Mouse (Mus musculus) right cerebral cortex, adult 2 months (tissue): ENCODE results near the gene Guca1a.
A peak's percentile ranks its signal among the peaks of the same experiment; 100 is the strongest.

Experiments used
- DNase-seq, 2 experiments: peaks; one replicate each; pipeline ENCODE4 v3.0.0; 2021 to 2022; ENCODE audit warnings: low spot score in 2 of 2

Guca1a gene

GRCm38 (mm10) chr17:47409897-47410861, 9.8 kb upstream of the Guca1a start:
- DNase-seq = peak; percentile 17

DNA sequence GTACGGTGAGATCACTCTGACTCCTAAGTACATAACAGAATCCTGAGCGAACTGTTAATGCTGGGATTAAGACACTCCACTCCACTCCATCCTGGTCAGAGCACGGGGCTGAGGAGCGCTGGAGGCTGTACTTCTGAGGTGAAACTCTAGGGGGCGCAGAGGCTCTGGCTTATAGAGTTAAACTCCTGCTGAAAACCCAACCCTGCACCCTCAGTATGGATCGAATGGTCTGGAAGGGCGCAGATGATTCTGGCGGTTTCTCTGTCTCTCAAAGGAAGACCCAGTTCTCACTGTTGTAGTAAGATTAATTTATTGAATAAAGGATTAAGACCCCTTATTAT, 8.1 kb upstream of the Guca1a start:
- peak; percentile 24 to 47 for DNase-seq

DNA sequence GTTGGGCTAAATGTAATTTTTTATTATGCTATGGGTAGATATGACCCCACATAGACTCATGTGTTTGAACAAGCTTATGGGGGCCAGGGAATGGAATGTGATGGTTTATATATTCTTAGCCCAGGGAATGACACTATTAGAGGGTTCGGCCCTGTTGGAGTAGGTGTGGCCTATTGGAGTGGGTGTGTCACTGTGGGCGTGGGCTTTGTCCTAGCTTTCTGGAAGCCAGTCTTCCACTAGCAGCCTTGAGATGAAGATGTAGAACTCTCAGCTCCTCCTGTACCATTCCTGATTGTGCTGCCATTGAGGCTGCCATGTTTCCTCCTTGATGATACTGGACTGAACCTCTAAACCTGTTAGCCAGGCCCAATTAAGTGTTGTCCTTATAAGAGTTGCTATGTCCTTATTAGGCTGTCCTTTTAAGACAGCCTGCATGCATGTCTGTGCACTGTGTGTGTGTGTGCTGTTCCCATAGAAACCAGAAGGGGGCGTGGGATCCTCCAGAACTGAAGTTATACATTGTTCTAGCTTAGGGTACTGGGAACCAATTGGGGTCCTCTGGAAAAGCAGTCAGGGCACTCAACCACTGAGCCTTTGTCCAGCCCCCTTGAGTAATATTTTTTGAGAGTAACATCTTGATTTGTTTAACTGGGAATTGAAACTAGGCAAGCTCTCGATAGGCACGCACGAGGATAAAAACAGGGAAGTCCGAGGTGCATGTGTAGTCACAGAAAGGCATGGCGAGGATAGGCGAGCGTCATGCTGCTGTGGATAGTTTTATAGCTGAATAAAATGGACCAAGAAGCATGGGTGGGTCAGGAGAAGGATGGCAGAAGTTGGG, 7.6 kb upstream of the Guca1a start:
- no peak for DNase-seq

GRCm38 (mm10) chr17:47399091-47399490, 1.3 kb downstream of the Guca1a start:
- no peak for DNase-seq

DNA sequence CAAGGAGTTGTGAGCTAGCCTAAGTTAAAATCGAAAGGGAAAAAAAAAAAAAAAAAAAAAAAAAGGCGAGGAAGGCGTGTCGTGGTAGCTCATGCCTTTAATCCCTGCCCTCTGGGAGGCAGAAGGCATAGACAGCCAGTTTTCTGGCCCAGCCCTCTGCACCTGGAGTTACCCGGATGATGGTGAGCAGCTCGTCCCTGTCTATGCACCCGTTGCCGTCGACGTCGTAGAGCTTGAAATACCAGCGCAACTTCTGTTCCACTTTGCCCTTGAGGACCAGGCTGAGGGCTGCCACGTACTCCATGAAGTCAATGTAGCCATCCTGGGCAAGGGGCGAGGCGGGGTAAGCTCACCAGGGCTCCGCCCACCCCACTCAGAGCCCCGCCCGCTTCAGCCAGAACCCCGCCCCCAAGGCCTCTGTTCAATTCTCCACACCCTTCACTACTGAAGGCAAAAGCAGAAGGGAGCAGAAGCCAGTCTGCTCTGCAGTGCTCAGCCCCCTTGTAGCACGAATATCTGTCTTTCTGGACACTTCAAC, 4.9 kb downstream of the Guca1a start:
- DNase-seq = no peak

DNA sequence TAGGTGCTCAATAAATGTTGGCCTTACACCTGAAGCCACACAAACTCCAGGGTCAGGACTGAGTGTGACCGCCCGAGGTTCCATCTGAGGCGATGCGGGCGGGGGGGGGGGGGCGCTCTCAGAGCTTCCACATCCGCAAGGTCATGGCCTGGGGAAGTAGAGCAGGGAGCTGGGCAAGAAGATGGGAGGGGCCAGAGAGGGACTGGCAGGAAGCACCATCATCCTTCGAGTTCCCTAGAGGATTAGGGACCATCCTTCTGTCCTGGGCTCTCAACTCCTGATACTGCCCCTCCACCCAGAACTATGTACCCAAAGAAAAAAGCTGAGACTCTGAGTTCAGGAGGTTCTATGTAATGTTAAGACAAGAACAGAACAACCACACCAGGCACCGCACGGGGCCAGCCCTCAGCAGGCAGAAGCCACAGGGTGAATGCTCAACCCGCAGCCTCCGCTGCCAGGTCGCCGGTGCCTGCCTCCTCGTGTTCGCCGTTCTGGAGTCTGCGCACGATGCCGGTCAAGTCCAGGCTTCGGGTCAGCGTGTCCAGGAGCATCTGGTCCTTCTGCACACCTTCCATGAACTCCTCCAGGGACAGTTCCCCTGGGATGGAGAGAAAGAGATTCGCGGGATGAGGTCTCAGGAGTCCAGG, 6.0 kb downstream of the Guca1a start:
- DNase-seq = no peak

DNA sequence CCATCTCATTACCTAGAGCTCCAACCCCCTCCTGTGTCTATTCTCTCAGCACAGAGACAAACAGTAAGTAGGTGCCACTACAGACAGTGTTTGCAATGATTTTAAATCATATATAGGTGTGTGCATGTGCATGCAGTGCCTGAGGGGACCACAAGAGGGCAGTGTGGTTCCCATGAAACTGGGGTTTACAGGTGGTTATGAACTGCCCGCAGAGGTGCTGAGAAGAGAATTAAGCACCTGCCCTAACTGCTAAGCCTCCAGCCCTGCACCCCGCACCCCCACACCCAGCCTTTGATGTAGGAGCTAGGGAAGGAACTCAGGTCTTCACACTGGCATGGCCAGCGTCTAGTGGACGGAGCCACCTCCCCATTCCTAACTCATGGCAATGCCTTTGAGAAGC, 13.7 kb downstream of the Guca1a start:
- peak; percentile 23 to 24 for DNase-seq

GRCm38 (mm10) chr17:47385145-47385544, 15.2 kb downstream of the Guca1a start, which contains the start of gene Guca1b:
Guca1b (plus strand) TSS chr17:47385393.
- DNase-seq = no peak

DNA sequence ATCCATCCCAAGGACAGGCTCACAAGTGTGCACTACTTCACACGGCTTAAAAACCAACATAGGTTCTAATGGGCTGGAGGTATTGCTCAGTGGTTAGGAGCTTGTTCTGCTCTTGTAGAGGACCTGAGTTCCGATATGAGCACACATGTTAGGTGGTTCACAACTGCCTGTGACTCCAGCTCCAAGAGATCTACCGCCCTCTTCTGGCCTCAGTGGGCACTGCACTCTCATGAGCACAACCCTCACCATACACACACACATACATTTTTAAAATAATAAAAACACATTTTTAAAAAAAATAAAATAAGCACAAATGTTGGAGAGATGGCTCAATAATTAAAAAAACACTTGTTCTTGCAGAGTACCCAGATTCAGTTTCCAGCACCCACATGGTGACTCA, 16.3 kb downstream of the Guca1a start:
- DNase-seq = no peak

GRCm38 (mm10) chr17:47383266-47383665, 17.1 kb downstream of the Guca1a start:
- DNase-seq = no peak

- no peak for DNase-seq
Measured at GRCm38 (mm10) chr17:47381917-47382316, 18.5 kb downstream of the Guca1a start.

GRCm38 (mm10) chr17:47378133-47378532, 22.3 kb downstream of the Guca1a start:
- DNase-seq = no peak

GRCm38 (mm10) chr17:47376779-47377280, 23.6 kb downstream of the Guca1a start:
- no peak for DNase-seq

GRCm38 (mm10) chr17:47373991-47374390, 26.4 kb downstream of the Guca1a start:
- no peak for DNase-seq

DNA sequence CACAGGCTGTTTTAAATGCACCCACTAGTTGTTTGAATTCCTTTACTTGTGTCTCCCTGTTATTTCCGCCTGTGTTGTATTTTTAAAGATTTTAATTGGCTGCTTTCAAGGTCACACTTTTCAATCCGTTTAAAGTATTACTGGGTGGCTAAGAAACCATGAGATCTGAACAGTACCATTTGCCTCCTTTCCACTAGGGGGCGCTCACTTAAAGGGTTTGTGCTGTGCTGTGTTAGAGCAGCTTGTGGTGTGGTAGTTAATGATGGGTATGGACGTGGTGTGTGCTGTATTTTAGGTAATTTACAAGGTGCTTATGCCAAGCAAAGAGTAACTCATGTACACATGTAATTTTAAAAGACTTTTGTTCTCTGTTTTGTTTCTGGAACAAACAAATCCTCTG, 28.9 kb downstream of the Guca1a start:
- DNase-seq = peak; percentile 75 to 81

DNA sequence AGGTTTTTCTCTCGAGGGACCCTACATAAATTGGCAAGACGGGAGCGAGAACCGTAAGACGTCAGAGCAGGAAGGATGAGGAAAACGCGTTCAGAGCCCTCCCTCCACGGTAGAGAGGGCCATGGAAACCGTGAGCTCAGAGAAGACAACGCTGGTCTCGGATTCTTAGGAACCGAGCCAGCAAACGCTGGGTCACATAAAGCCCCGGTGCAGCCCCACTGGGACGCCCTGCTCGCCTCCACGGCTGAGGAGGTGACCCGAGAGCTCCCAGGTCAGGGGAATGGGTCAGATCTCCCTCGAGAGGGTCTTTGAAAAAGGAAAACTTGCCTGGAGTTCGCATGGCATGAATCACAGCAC, 31.3 kb downstream of the Guca1a start:
- no peak for DNase-seq

GRCm38 (mm10) chr17:47368401-47369086, 31.8 kb downstream of the Guca1a start, which contains the start of gene Mrps10:
Mrps10 (plus strand) TSS chr17:47368887.
- peak; percentile 88 to 90 for DNase-seq

GRCm38 (mm10) chr17:47361343-47361742, 39.0 kb downstream of the Guca1a start:
- peak in 1 of 2 experiments; percentile 19 for DNase-seq

- peak; percentile 27 to 53 for DNase-seq
Measured at GRCm38 (mm10) chr17:47359964-47360363, 40.4 kb downstream of the Guca1a start.

- DNase-seq = no peak
Measured at GRCm38 (mm10) chr17:47349721-47350319, 50.6 kb downstream of the Guca1a start.
